Mouse (Mus musculus) thymus, adult 2 months (tissue): ENCODE measurements around the gene Efcab9.

Source experiments
- CTCF ChIP-seq: fragments of 200-500 bp; IDR thresholded peaks from 2 replicates; pipeline ENCODE4 v1.5.1; 2012; ENCODE audit warnings: mild to moderate bottlenecking, control low read depth, low read length, moderate library complexity, borderline replicate concordance; ENCODE audit not compliant: control insufficient read depth, poor library complexity, insufficient read depth; ENCODE audit errors: extremely low read depth
- POLR2A ChIP-seq: fragments of 200-500 bp; IDR thresholded peaks from 2 replicates; pipeline ENCODE4 v1.6.1; 2012; ENCODE audit warnings: mild to moderate bottlenecking, low read length, control low read depth, moderate library complexity; ENCODE audit not compliant: control insufficient read depth, poor library complexity, insufficient read depth; ENCODE audit errors: extremely low read depth

GRCm38 (mm10) chr11:32485290-32485689 is 46.6 kb downstream of the Efcab9 start:
- TF ChIP-seq CTCF = no peak
- TF ChIP-seq POLR2A = no peak
